Mouse (Mus musculus): ENCODE data around the gene Bicd1. TPM values are rescaled to one million over a fixed set of nuclear protein-coding genes. Genes with fewer than 3 reads are reported as not detected.
"Not testable (repeated sequence)": the region's sequence is repeated elsewhere in the genome, so short reads cannot be mapped to it uniquely, and the experiment has no call there.

The Bicd1 gene
- 41.8 and 42.9 TPM in 2 replicates for polyA plus RNA-seq (2015; fragmentation: Nextera tagmentation; extraction: Ambion mirVana)

DNA sequence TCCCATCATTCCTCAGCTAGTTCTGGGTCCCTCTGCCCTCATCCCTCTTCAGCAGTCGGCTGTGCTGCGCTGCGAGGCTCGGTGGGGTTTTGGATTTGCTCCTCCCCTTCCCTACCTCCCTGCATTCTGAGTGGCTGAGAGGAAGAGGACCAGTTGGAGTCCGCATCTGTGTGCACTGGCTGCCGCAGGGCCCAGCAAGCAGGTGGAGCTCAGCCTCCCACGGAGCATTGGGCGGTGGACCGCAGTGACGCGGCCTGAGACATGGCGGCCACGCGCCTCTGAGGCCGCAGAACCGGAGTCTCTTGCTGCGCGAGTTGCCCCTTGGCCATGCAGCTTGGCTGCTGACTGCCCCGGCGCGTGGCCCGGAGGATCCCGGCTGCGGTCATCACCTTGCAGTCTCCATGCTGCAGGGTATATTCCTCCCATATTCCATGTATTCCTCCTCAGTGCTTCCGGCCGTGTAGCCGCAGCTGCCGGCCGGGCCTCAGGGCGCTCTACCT lies at the start of gene Bicd1:
Gene Bicd1 (plus strand): TSS at position 54 of the 500 bp plus-strand sequence.
- peak within 1 kb of the TSS; percentile 65 for H3K4me2 ChIP-seq (replicated peaks)
- H3K4me1 ChIP-seq (replicated peaks) = peaks cover 15% of the 10 kb centered on the region
- under 1% methylated on average over 30 of the region's 30 CpGs for WGBS
- no peaks in the 10 kb centered on the region for H3K27me3 ChIP-seq
- H3K9me3 ChIP-seq = no peaks in the 10 kb centered on the region
- H3K9ac ChIP-seq (replicated peaks) = peak within 1 kb of the TSS; percentile 82
- no peaks in the 10 kb centered on the region for H3K36me3 ChIP-seq
- ATAC-seq = peak; percentile 100
- peak within 1 kb of the TSS; percentile 70 for H3K4me3 ChIP-seq (replicated peaks)
- H3K27ac ChIP-seq = peak within 1 kb of the TSS; percentile 93

DNA sequence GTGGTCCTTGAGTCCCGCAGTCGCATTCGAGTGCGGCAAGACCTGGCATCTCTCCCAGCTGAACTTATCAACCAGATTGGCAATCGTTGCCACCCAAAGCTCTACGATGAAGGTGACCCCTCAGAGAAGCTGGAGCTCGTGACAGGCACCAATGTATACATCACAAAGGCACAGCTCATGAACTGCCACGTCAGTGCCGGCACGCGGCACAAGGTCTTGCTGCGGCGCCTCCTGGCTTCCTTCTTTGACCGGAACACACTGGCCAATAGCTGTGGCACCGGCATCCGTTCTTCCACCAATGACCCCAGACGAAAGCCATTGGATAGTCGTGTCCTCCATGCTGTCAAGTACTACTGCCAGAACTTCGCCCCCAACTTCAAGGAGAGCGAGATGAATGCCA lies 46.2 kb upstream of the Bicd1 start:
- H3K4me3 ChIP-seq (replicated peaks); H3K27ac ChIP-seq; H3K36me3 ChIP-seq; H3K27me3 ChIP-seq; H3K9ac ChIP-seq (replicated peaks); H3K4me1 ChIP-seq (replicated peaks); ATAC-seq; H3K4me2 ChIP-seq (replicated peaks); H3K9me3 ChIP-seq: not testable (repeated sequence)
- 96% methylated on average over 20 of the region's 20 CpGs for WGBS

DNA sequence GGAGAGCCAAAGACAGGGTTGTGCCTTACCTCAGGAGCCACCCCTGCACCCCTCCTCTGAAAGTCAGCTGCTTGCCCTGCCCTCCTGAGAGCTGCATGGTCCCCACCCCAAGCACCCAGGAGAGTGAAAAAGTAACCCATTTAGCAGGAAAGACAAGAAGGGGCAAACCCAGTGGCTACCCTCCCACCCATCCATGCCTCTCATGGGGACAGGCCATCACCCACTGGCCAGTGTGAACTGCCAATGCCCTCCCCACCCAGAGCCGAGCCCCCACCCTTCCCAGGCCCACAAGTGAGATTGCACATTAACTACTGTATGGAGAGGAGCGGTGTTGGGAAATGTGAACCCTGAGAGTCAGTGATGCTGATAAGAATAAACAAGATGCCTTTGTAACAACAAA lies 42.7 kb upstream of the Bicd1 start:
- not testable (repeated sequence) for H3K4me1 ChIP-seq (replicated peaks); H3K9me3 ChIP-seq; H3K4me3 ChIP-seq (replicated peaks); H3K27me3 ChIP-seq; H3K9ac ChIP-seq (replicated peaks); H3K4me2 ChIP-seq (replicated peaks); H3K27ac ChIP-seq; ATAC-seq; H3K36me3 ChIP-seq
- WGBS = 91% methylated on average over 2 of the region's 2 CpGs

DNA sequence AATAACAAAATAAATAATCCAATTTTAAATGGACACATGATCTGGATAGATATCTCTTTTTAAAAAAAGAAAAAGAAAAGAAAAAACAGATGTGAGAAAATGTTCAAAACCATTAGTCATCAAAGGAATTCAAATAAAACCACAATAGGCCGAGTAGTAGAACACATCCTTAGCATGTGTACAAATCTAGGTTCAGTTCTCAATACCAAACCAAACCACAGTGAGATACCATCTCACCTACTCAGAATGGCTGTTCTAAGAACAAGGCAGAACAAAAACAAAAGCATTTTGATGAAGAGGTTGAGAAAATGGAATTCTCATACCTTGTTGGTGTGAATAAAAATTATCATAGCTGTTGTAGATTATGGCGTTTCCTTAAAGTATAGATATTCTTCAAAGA lies 42.3 kb upstream of the Bicd1 start:
- 93% methylated on average over 2 of the region's 2 CpGs for WGBS
- ATAC-seq = no peak

DNA sequence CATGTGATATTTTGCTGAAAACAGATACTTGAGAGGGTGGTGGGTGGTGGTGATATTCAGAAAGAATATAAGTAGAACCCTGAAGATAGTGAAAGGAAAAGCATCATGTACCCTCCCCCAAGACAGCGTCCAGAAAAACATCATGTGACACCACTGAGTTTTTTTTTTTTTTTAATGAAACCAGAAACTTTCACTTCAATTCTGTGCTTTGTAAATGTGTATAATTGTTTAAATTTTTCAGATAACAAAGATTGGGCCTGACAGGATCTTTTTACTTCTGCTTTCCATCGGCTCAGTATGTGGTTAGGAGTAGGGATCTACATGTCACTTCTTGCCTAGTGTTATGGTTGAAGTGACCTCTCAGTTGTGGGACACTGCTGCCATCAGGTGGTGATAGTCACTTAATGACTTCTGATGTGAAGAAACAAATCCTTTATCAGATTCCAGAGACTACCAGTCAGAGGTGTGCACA lies 33.7 kb upstream of the Bicd1 start:
- 68% methylated on average over 2 of the region's 2 CpGs for WGBS
- 0 out of 2 replicates have a peak, but pooled peaks have one; percentile 34 for ATAC-seq
- H3K27ac ChIP-seq = no peak overlapping the region
- H3K4me1 ChIP-seq (replicated peaks) = no peaks in the 10 kb centered on the region
- no peak overlapping the region for H3K4me2 ChIP-seq (replicated peaks)
- H3K4me3 ChIP-seq (replicated peaks) = no peak overlapping the region
- H3K27me3 ChIP-seq = no peaks in the 10 kb centered on the region
- no peak overlapping the region for H3K9ac ChIP-seq (replicated peaks)
- H3K9me3 ChIP-seq = no peaks in the 10 kb centered on the region
- H3K36me3 ChIP-seq = no peaks in the 10 kb centered on the region

More for the DNA sequence above, 42.3 kb upstream of the Bicd1 start:
- no peak overlapping the region for H3K9ac ChIP-seq (replicated peaks)
- no peaks in the 10 kb centered on the region for H3K4me1 ChIP-seq (replicated peaks)
- no peaks in the 10 kb centered on the region for H3K27me3 ChIP-seq
- H3K4me2 ChIP-seq (replicated peaks) = no peak overlapping the region
- H3K27ac ChIP-seq = no peak overlapping the region
- no peak overlapping the region for H3K4me3 ChIP-seq (replicated peaks)
- no peaks in the 10 kb centered on the region for H3K36me3 ChIP-seq
- H3K9me3 ChIP-seq = no peaks in the 10 kb centered on the region

DNA sequence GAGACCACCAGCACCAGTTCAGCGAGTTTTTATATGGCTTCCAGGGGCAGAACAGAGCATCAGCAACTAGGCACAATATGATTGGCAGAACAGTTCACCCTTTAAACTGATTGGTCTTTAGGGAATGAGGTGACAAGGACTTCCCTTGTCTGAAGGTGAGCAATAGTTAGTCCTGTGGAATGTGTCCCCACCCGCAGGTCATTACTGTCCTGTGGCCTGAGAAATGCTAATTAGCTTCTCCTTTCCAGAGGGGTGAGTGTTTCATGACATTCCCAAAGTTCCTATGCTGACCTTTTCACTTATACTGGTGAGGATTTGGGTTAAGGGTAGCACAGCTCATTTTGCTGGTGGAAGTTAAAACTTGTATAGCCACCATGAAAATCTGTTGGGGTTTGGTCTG lies 25.2 kb upstream of the Bicd1 start:
- H3K4me2 ChIP-seq (replicated peaks) = no peak overlapping the region
- 81% methylated on average over 2 of the region's 2 CpGs for WGBS
- no peaks in the 10 kb centered on the region for H3K36me3 ChIP-seq
- no peaks in the 10 kb centered on the region for H3K27me3 ChIP-seq
- H3K4me1 ChIP-seq (replicated peaks) = no peaks in the 10 kb centered on the region
- no peak overlapping the region for H3K4me3 ChIP-seq (replicated peaks)
- no peak for ATAC-seq
- H3K9me3 ChIP-seq = no peaks in the 10 kb centered on the region
- H3K9ac ChIP-seq (replicated peaks) = no peak overlapping the region
- no peak overlapping the region for H3K27ac ChIP-seq

DNA sequence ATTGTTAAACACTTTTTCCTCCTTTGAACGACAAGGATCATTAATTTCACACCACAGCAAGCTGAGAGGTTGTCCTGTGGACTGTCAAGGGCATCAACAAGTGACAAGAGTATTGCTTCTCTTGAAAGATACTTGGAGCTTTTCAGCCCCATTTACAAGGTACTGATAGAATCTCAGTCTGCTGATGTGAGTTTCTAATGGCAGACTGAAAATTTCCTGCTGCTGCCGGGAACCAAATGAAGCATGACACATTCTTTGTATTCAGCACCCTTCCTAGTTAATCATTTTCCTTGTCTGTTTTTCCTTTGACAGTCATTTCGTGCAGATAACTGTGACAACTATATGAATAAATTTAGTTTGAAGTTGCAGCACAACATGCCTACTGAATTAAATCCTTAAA lies 22.3 kb upstream of the Bicd1 start:
- ATAC-seq = no peak
- 44% methylated on average over 3 of the region's 3 CpGs for WGBS
- Histone ChIP-seq H3K4me1 (replicated peaks) (no peaks in the 10 kb centered on the region), H3K9me3 (no peaks in the 10 kb centered on the region), H3K27ac (no peak overlapping the region), H3K4me2 (replicated peaks) (no peak overlapping the region), H3K36me3 (no peaks in the 10 kb centered on the region), H3K4me3 (replicated peaks) (no peak overlapping the region), H3K27me3 (no peaks in the 10 kb centered on the region), H3K9ac (replicated peaks) (no peak overlapping the region)

DNA sequence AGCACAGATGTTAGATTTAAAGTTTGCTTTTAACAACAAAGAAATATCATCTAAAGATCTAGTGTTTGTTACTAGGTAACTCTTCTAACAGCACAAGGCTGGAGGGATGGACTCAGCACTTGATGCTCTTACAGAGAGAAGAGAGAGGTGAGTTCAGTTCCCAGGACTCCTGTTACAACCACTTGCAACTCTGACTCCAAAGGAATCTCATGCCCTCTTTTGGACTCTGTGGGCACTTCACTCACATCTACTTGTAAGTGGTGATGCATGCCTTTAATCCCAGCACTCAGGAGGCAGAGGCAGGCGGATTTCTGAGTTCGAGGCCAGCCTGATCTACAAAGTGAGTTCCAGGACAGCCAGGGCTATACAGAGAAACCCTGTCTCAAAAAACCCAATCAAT lies 19.1 kb upstream of the Bicd1 start:
- not testable (repeated sequence) for H3K36me3 ChIP-seq; H3K27me3 ChIP-seq; H3K4me3 ChIP-seq (replicated peaks); H3K4me1 ChIP-seq (replicated peaks); H3K9me3 ChIP-seq; H3K4me2 ChIP-seq (replicated peaks); H3K9ac ChIP-seq (replicated peaks); H3K27ac ChIP-seq; ATAC-seq
- 92% methylated on average over 2 of the region's 2 CpGs for WGBS

DNA sequence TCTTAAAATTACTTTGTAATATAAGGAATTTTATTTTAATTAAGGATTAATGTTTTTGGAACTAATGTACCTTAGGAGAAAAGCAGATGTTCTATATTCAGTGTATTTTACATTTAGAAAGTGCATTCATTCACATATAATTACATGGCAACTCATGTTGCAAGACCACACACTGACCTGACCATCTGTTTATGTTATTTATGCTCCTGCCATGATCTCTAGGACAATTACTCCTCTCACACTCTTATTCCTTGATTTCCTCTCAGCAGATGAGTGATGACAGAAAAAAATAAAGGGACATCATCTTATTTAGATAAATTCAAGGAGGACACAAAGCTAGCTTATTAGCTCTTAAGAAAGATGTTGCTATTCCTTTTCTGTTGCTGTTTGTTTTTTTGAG lies 9.3 kb upstream of the Bicd1 start:
- H3K27ac ChIP-seq = no peak overlapping the region
- H3K4me2 ChIP-seq (replicated peaks) = no peak overlapping the region
- no peak overlapping the region for H3K9ac ChIP-seq (replicated peaks)
- ATAC-seq = no peak
- H3K4me3 ChIP-seq (replicated peaks) = no peak overlapping the region
- no peaks in the 10 kb centered on the region for H3K27me3 ChIP-seq
- no peaks in the 10 kb centered on the region for H3K36me3 ChIP-seq
- no peaks in the 10 kb centered on the region for H3K4me1 ChIP-seq (replicated peaks)
- no peaks in the 10 kb centered on the region for H3K9me3 ChIP-seq

DNA sequence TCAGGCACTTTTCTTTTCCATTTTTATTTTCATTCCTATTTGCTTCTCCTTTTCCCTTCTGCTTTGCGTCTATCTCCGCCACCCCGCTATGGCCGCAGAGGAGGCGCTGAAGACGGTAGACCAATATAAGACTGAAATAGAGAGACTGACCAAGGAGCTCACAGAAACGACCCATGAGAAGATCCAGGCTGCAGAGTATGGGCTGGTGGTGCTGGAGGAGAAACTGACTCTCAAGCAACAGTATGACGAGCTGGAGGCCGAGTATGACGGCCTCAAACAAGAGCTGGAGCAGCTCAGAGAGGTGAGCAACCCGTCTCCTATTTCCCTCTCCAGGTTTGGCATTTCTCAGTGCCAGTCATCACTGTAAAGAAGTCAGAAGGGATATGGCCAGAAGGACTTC lies 655 bp downstream of the Bicd1 start:
- Histone ChIP-seq H3K27ac (peak overlapping the region; percentile 93), H3K4me1 (replicated peaks) (peaks cover 15% of the 10 kb centered on the region), H3K4me2 (replicated peaks) (peak overlapping the region; percentile 65), H3K36me3 (no peaks in the 10 kb centered on the region), H3K9me3 (no peaks in the 10 kb centered on the region), H3K9ac (replicated peaks) (peak overlapping the region; percentile 82), H3K4me3 (replicated peaks) (peak overlapping the region; percentile 70), H3K27me3 (no peaks in the 10 kb centered on the region)
- 1% methylated on average over 11 of the region's 11 CpGs for WGBS
- peak; percentile 37 for ATAC-seq

DNA sequence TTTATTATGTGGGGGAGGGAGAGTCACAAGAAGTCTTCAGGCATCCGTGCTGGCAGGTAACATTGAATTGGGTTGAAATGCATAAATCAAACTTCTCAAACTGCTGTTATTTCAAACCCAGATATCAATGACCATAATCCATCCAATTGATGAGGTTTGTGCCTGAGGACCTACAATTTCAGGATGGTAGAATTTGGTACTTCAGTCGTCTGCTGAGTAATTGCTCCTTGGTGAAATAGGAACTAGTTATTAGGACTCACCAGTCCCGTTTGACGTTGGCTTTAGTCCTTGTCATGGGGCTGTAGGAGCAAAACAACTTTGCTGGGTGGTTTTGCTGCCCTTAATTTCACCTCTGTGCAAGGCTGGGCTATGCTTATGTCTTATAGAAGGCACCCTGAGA lies 1.2 kb downstream of the Bicd1 start:
- H3K4me3 ChIP-seq (replicated peaks) = peak overlapping the region; percentile 70
- H3K4me1 ChIP-seq (replicated peaks) = peaks cover 15% of the 10 kb centered on the region
- 8% methylated on average over 4 of the region's 4 CpGs for WGBS
- no peaks in the 10 kb centered on the region for H3K9me3 ChIP-seq
- H3K27ac ChIP-seq = peak overlapping the region; percentile 93
- no peak for ATAC-seq
- H3K9ac ChIP-seq (replicated peaks) = peak overlapping the region; percentile 82
- H3K36me3 ChIP-seq = no peaks in the 10 kb centered on the region
- peak overlapping the region; percentile 65 for H3K4me2 ChIP-seq (replicated peaks)
- H3K27me3 ChIP-seq = no peaks in the 10 kb centered on the region

DNA sequence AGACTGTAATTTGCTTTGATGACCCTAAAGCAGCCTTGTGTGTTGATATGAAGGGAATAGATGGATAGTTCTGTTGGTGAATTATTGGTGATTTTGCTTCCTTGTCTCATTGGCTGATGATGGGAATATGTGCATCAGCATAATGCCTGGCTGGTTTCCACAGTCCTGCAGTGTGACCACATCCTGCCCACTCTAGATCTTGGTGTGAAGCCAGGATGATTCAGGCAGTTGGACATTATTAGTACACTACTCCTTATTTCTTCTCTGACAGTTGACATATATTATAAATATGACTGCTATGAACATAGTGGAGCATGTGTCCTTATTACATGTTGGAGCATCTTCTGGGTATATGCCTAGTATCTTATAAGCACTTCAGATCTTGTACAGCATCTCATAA lies 4.6 kb downstream of the Bicd1 start:
- H3K9ac ChIP-seq (replicated peaks) = no peak overlapping the region
- no peak for ATAC-seq
- peaks cover 14% of the 10 kb centered on the region for H3K4me1 ChIP-seq (replicated peaks)
- no peak overlapping the region for H3K4me3 ChIP-seq (replicated peaks)
- no peaks in the 10 kb centered on the region for H3K9me3 ChIP-seq
- H3K36me3 ChIP-seq = no peaks in the 10 kb centered on the region
- no peak overlapping the region for H3K27ac ChIP-seq
- H3K27me3 ChIP-seq = no peaks in the 10 kb centered on the region
- H3K4me2 ChIP-seq (replicated peaks) = no peak overlapping the region

DNA sequence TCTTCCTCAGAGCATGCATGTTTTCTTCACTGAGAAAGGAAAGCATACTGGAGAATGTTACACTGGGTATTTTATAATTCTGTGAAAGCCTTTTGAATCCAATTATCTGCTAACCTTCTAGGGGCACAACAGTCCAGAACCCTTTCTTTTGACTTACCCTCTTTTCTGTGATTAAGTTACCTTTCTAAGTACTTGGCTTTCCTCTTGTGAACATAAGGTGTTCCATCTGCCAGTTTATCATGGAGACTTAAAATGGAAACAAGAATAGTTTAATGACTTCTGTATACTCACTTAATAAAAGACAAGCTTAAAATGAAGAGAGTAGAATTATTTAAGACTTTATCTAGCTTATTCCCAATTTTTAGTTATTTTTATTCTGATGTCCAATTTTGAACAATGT lies 16.1 kb downstream of the Bicd1 start:
- H3K9ac ChIP-seq (replicated peaks) = no peak overlapping the region
- H3K36me3 ChIP-seq = no peaks in the 10 kb centered on the region
- no peaks in the 10 kb centered on the region for H3K27me3 ChIP-seq
- H3K27ac ChIP-seq = no peak overlapping the region
- H3K4me3 ChIP-seq (replicated peaks) = no peak overlapping the region
- H3K4me2 ChIP-seq (replicated peaks) = no peak overlapping the region
- H3K9me3 ChIP-seq = no peaks in the 10 kb centered on the region
- no peaks in the 10 kb centered on the region for H3K4me1 ChIP-seq (replicated peaks)
- no peak for ATAC-seq

All from midbrain, embryonic 13.5 days (tissue).